Mouse (Mus musculus): Measurements from ENCODE around the gene Gm17078. TPM values are rescaled to one million over a fixed set of nuclear protein-coding genes. Genes with fewer than 3 reads are reported as not detected.
"Not testable (repeated sequence)": the region's sequence is repeated elsewhere in the genome, so short reads cannot be mapped to it uniquely, and the experiment has no call there.

Gene Gm17078
- total and polyA plus RNA-seq, 3 experiments, result not detected

DNA sequence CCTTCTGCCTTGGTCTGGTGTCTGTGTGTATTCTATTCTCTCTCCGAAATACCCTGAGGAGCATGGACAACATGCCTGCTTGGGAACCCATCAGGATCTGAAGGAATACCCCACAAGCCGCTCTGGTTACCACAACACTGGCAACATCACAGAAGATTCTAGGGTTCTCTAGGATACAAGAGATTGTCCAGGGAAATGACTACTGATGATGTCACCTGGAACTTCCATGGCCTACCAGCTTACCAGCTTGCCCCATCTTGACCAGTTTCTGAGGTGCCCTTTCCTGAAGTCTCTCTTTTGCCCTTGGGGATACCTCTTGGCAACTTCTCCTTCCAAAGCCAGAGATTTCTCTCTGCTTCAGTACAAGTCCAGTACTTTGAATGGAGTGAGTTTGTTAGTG is 37.1 kb downstream of the Gm17078 start, which contains the start of gene Gm17175:
TSS of gene Gm17175 (minus strand) at position 101 of the 400 bp plus-strand sequence.
- H3K4me1 ChIP-seq (ENCODE audit: control insufficient read depth in 1 of 2, insufficient read depth in 2 of 2); in situ Hi-C loops (cut with MboI; ENCODE audit: low pct_ligation_motif_present, low pct_unique_long_range_greater_than_20kb, low sequenced_read_pairs); H3K9me3 ChIP-seq (replicated peaks; ENCODE audit: low read length); H3K9ac ChIP-seq (ENCODE audit: insufficient read depth, low read depth); H3K4me3 ChIP-seq (replicated peaks in 1 of 3; ENCODE audit: low read depth in 2 of 3, low read length in 2 of 3, poor library complexity in 1 of 3); dilution Hi-C loops (cut with MboI; ENCODE audit: extremely low pct_ligation_motif_present, extremely low pct_unique_long_range_greater_than_20kb, low sequenced_read_pairs); DNase-seq (ENCODE audit: extremely low read depth); H3K27ac ChIP-seq (ENCODE audit: insufficient read depth, low read depth); H3K4me2 ChIP-seq (ENCODE audit: insufficient read depth, low read depth, poor library complexity, severe bottlenecking); H3K27me3 ChIP-seq (replicated peaks); H3K79me2 ChIP-seq (replicated peaks; ENCODE audit: control insufficient read depth, extremely low read depth, insufficient read depth, poor library complexity, severe bottlenecking); H3K36me3 ChIP-seq (replicated peaks in 1 of 2; ENCODE audit: control insufficient read depth in 1 of 2, insufficient read depth in 1 of 2, low read length in 1 of 2): not testable (repeated sequence)

Other genes with a start within 250 kb of the Gm17078 start
- not detected in 2 replicates for gene Gm7247, start 249.6 kb downstream of the Gm17078 start, total RNA-seq (2012; rRNA removed)
- gene Gm7247, start 249.6 kb downstream of the Gm17078 start, total RNA-seq (2014; rRNA removed), result not detected in 2 replicates
- not detected in 2 replicates for gene Gm7247, start 249.6 kb downstream of the Gm17078 start, polyA plus RNA-seq (2012; ENCODE audit: insufficient read length, low read depth)
- not detected in 2 replicates for gene Vmn2r88, start 200.5 kb downstream of the Gm17078 start, total RNA-seq (2012; rRNA removed)
- not detected in 2 replicates for gene Vmn2r88, start 200.5 kb downstream of the Gm17078 start, total RNA-seq (2014; rRNA removed)
- gene Vmn2r88, start 200.5 kb downstream of the Gm17078 start, polyA plus RNA-seq (2012; ENCODE audit: insufficient read length, low read depth), result not detected in 2 replicates
- 0.08 TPM in 1 of 2 replicates, not detected in the other for gene Vmn2r89, start 159.5 kb downstream of the Gm17078 start, total RNA-seq (2012; rRNA removed)
- gene Vmn2r89, start 159.5 kb downstream of the Gm17078 start, total RNA-seq (2014; rRNA removed), result not detected in 2 replicates
- gene Vmn2r89, start 159.5 kb downstream of the Gm17078 start, polyA plus RNA-seq (2012; ENCODE audit: insufficient read length, low read depth), result 0.09 and 0.26 TPM in 2 replicates
- gene Gm5622, start 58.5 kb downstream of the Gm17078 start, total RNA-seq (2012; rRNA removed), result 1.6 and 1.8 TPM in 2 replicates
- 0.19 and 0.34 TPM in 2 replicates for gene Gm5622, start 58.5 kb downstream of the Gm17078 start, total RNA-seq (2014; rRNA removed)
- 0.29 TPM in 1 of 2 replicates, not detected in the other for gene Gm5622, start 58.5 kb downstream of the Gm17078 start, polyA plus RNA-seq (2012; ENCODE audit: insufficient read length, low read depth)
- gene Gm17175, start 37.2 kb downstream of the Gm17078 start, total RNA-seq (2012; rRNA removed), result not detected in 2 replicates
- not detected in 2 replicates for gene Gm17175, start 37.2 kb downstream of the Gm17078 start, total RNA-seq (2014; rRNA removed)
- not detected in 2 replicates for gene Gm17175, start 37.2 kb downstream of the Gm17078 start, polyA plus RNA-seq (2012; ENCODE audit: insufficient read length, low read depth)
- gene Gm17174, start 19.2 kb downstream of the Gm17078 start, total RNA-seq (2012; rRNA removed), result not detected in 2 replicates
- not detected in 2 replicates for gene Gm17174, start 19.2 kb downstream of the Gm17078 start, total RNA-seq (2014; rRNA removed)
- gene Gm17174, start 19.2 kb downstream of the Gm17078 start, polyA plus RNA-seq (2012; ENCODE audit: insufficient read length, low read depth), result not detected in 2 replicates
- gene Gm4181, start 24.4 kb upstream of the Gm17078 start, total RNA-seq (2012; rRNA removed), result 0.17 and 0.59 TPM in 2 replicates
- gene Gm4181, start 24.4 kb upstream of the Gm17078 start, total RNA-seq (2014; rRNA removed), result 2.7 and 3.5 TPM in 2 replicates
- gene Gm4181, start 24.4 kb upstream of the Gm17078 start, polyA plus RNA-seq (2012; ENCODE audit: insufficient read length, low read depth), result 0.70 and 1.6 TPM in 2 replicates
- gene Gm17079, start 84.2 kb upstream of the Gm17078 start, total RNA-seq (2012; rRNA removed), result not detected in 2 replicates
- not detected in 2 replicates for gene Gm17079, start 84.2 kb upstream of the Gm17078 start, total RNA-seq (2014; rRNA removed)
- gene Gm17079, start 84.2 kb upstream of the Gm17078 start, polyA plus RNA-seq (2012; ENCODE audit: insufficient read length, low read depth), result not detected in 2 replicates
- gene Gm5800, start 105.9 kb upstream of the Gm17078 start, total RNA-seq (2012; rRNA removed), result not detected in 2 replicates
- gene Gm5800, start 105.9 kb upstream of the Gm17078 start, total RNA-seq (2014; rRNA removed), result not detected in 2 replicates
- not detected in 2 replicates for gene Gm5800, start 105.9 kb upstream of the Gm17078 start, polyA plus RNA-seq (2012; ENCODE audit: insufficient read length, low read depth)
- gene Ang4, start 162.3 kb upstream of the Gm17078 start, total RNA-seq (2012; rRNA removed), result not detected in 2 replicates
- gene Ang4, start 162.3 kb upstream of the Gm17078 start, total RNA-seq (2014; rRNA removed), result not detected in 2 replicates
- not detected in 2 replicates for gene Ang4, start 162.3 kb upstream of the Gm17078 start, polyA plus RNA-seq (2012; ENCODE audit: insufficient read length, low read depth)
- not detected in 2 replicates for gene AY358078, start 188.7 kb upstream of the Gm17078 start, total RNA-seq (2012; rRNA removed)
- gene AY358078, start 188.7 kb upstream of the Gm17078 start, total RNA-seq (2014; rRNA removed), result 0.26 TPM in 1 of 2 replicates, not detected in the other
- gene AY358078, start 188.7 kb upstream of the Gm17078 start, polyA plus RNA-seq (2012; ENCODE audit: insufficient read length, low read depth), result not detected in 2 replicates
- not detected in 2 replicates for gene Ear6, start 242.4 kb upstream of the Gm17078 start, total RNA-seq (2012; rRNA removed)
- gene Ear6, start 242.4 kb upstream of the Gm17078 start, total RNA-seq (2014; rRNA removed), result not detected in 2 replicates
- gene Ear6, start 242.4 kb upstream of the Gm17078 start, polyA plus RNA-seq (2012; ENCODE audit: insufficient read length, low read depth), result not detected in 2 replicates

Data from CH12.LX (cell line).